Mouse (Mus musculus) testis, adult 2 months (tissue): ENCODE measurements around the gene Nos1.

ENCODE experiments used
- CTCF ChIP-seq: fragments of 200-500 bp; IDR thresholded peaks from 2 replicates; pipeline ENCODE4 v1.5.1; 2012; ENCODE audit warnings: low read depth, mild to moderate bottlenecking, inconsistent platforms, low read length, moderate library complexity; ENCODE audit not compliant: control insufficient read depth, insufficient read depth, insufficient replicate concordance
- POLR2A ChIP-seq: fragments of 200-500 bp; IDR thresholded peaks from 2 replicates; pipeline ENCODE4 v1.6.1; 2012; ENCODE audit warnings: low read depth, mild to moderate bottlenecking, inconsistent platforms, low read length, moderate library complexity; ENCODE audit not compliant: control insufficient read depth

- TF ChIP-seq CTCF (peak; percentile 84), POLR2A (no peak)
Observed at GRCm38 (mm10) chr5:118004619-118005018, 223.8 kb downstream of the Nos1 start.
